Mouse (Mus musculus): ENCODE measurements at regions not wholly inside any gene's neighbourhood (a gene's known extent, or its start where the extent isn't known, plus 50 kb on each side); places are given as distances from the start of the nearest gene placed in this dataset.
A peak's percentile ranks its signal among the peaks of the same experiment; 100 is the strongest.

DNA sequence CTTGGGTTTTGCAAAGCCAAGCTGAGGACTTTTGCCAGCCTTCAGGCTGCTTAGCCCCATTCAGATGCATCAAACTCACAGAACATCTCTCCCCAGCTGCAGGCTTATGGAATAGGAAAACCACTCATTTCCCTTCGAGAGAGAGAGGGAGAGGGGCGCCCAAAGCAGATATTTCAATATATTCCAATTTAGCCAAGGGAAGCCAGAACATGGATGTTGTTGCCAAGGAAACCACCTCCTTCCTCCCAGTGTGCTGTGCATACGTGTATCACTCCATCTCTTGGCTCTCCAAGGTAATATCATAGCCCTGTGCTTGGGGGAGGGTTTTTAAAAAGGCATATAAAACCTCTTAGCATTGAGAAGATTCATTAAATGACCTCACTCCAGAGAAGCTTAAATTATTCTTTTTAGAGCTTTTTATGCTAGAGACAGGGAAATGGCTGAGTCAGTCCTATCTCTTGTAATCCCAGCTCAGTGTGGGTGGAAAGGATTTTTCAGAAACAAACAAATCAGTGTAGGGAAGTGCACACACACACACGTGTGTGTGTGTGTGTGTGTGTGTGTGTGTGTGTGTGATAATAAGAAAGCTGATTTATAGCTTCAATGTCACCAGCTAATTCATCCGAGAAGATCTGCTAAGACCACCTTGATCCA lies 245.1 kb downstream of the Rps24 start:
- peak in 1 of 2 experiments; percentile 56 for DNase-seq (ENCODE audit: extremely low spot score in 1 of 2, low spot score in 1 of 2)

DNA sequence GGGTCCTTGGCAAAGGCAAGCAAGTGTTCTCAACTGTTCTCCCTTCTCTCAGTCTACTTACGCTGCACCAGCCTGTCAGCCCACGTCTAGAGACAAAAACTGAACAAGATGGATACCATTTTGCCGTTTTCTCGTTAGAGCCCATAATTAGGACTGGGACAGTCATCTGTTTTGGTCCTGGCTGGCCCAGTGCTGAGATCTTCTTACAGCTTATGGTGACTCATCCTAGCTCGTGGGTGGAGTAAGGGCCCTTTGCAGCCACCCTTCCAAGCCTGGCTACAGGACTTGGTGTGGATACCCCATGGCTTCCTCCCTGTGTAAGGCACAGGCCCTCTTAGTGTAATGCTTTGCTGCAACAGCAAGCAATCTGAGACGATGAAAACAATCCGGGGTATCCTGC lies 246.4 kb downstream of the Rps24 start:
- DNase-seq (ENCODE audit: extremely low spot score in 1 of 2, low spot score in 1 of 2) = peak in 1 of 2 experiments; percentile 20

DNA sequence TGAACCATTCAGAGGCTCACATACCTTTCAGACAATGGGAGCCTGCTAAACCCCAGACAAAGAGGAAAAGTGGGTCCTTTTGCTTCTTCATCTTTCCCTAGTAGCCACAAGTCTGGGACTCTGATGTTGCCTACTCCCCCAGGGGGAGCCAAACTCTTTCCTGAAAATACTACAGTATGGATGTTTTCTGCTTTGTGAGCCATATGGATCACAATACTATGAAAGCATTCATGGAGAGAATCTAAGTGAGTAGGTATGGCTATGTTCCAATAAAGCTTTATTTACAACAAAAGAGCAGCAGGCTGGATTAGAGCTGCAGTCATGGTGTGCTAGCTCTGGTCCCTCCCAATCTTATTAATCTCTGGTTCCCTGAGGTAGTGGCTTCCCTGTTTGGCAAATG lies 251.9 kb downstream of the Rps24 start:
- peak in 1 of 2 experiments; percentile 65 for DNase-seq (ENCODE audit: extremely low spot score in 1 of 2, low spot score in 1 of 2)

DNA sequence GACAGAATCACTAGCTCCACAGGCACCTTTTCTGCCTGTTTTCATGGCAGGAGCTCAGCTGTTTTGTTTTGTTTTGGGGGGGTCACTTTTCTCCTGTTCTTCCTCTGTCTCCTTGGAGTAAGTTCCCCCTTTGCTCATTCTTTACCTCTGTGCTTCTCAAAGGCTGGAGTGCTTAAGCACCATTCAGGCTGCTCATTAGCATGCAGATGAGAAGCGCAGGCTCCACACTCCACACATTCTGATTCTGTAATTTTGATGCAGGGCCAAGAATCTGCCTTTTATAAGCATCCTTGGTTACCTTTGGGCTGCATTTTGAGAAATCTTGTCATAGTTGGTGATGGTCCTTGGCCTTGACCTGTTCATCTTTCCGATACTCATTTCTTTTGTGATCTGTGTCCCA lies 257.5 kb downstream of the Rps24 start:
- no peak for DNase-seq (ENCODE audit: extremely low spot score in 1 of 2, low spot score in 1 of 2)

DNA sequence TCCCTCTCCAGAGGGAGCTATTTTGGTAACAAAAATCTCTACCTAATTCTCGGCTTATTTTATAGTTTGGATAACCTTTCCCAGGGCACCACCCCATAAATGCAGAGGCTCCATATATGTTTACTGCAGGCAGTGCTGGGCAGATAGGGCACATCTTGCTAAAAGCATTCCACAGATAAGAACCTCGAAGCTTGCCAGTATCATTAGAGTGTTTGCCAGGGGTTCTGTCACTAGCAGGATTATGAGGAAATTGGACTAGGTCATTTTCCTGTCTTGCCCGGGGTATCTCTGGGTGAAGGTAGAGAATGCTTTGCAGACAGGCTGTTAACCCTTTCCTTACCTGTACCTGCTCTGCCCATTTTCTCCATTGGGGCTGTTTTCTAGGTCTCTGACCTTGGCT lies 258.8 kb downstream of the Rps24 start:
- no peak for DNase-seq (ENCODE audit: extremely low spot score in 1 of 2, low spot score in 1 of 2)

DNA sequence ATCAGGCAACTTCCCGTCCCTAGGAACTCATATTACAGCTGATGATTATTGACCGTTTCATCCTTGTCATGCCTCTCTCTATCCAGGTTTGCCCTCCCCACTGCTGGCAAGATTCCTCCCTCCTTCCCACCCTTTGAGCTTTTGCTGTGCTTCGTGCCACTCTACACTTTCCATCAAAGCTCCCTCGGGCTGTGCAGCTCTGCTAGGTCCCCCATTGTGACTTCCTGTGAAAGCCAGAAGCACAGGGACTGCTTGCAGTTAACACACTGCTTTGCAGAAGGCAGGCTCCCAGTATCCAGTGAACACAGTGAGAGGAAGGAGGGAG lies 260.5 kb downstream of the Rps24 start:
- no peak for DNase-seq (ENCODE audit: extremely low spot score in 1 of 2, low spot score in 1 of 2)

DNA sequence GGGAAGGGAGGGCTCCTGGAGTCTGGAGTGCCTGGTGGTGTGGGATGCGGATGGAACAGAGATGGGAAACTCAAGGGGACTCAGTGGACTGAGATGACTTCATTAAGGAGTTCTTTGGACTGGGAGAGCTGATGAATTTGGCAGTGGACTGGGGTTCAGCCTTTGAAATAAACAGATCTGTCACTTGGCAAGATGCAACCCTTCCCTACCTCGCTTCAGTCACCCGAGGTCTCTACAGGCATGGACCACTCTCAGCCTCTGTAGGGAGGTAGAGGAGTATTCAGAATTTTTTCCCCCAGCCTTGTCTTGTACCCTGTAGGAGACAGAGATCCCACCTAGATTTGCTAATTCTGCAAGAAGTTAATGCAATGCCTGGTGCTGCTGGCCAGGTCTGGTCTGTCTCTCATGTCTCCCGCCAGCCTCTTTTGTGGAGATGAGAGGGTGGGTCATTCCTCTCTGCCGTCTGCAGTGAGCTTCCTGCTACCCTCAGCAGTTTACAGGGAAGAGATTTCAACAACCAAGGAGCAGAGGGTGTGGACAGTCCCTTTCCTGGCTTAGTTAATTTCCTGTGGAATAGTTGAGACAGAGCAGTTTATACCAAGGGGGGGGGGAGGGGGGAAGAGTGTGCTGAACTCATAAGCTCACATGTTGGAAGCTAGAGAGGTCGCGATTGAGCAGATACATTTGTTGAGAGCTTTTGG lies 261.0 kb downstream of the Rps24 start:
- no peak for DNase-seq (ENCODE audit: extremely low spot score in 1 of 2, low spot score in 1 of 2)

DNA sequence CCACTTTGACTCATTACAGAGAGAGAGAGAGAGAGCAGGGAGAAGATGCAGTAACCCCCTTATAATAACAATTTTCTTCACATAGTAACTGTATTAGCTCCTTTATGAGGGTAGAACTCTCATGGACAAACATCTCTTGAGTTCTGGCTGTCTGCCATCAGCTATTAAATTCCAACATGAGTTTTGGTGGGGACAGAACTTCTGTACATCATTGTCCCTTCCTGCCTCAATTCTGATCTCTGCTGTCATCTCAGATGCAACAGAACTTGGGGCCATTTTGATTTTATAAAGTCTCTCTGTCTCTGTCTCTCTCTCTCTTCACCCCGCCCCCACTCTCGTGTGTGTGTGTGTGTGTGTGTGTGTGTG lies 261.6 kb downstream of the Rps24 start:
- no peak for DNase-seq (ENCODE audit: extremely low spot score in 1 of 2, low spot score in 1 of 2)

DNA sequence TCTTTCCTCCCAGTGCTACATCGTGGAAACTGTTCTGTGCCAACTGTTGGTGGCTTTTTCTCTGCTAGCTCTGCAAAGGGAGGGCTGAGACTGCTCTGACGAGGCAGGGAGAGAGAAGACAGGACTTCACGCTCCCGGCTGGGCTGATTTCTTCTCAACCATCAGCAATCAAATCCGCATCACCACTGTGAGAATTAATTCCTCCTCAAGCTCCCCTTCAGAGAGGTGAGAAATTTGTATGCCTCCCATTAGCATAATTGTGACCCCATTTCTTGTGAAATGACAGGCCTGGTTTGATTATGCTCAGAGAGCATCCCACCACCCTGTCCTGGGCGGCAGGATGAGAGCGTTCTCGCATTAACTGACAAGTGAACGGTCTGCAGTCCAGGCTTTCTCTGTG lies 262.4 kb downstream of the Rps24 start:
- no peak for DNase-seq (ENCODE audit: extremely low spot score in 1 of 2, low spot score in 1 of 2)

DNA sequence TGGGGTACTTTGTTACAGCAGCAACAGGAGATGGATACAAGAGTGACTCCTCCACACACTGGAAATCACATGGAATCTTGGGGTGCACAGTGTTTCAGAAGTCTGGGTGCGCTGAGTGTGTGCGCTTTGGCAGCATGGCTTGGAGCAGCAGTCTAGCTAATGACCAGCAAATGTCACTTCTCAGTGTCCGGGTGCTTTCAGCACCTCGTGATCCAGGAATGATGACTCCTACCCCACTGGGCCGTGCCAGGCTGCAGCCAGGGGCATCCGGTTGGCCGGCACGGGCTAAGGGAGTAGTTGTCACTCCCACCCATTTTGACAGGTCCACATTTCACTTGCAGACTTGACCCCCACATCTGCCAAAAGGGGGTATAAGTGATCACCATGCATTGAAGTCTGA lies 264.3 kb downstream of the Rps24 start:
- DNase-seq (ENCODE audit: extremely low spot score in 1 of 2, low spot score in 1 of 2) = no peak

DNA sequence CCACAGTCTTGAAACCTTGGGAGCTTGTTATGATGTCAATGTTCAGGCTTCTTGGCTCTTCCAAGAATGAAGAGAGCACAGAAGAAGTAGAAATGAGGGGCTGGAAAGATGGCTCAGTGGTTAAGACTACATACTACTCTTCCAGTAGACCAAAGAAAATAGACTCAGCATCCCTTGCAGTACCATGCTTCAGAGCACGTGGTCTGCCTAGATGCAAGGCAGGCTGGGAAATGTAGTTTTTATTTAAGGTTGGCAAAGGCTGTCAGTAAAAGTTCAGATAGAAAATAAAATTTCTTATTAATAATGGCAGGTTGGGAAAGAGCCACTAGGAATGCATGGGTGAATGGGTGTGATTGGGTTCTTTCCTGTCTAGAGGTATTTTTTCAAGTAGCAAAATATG lies 267.8 kb downstream of the Rps24 start:
- no peak for DNase-seq (ENCODE audit: extremely low spot score in 1 of 2, low spot score in 1 of 2)

DNA sequence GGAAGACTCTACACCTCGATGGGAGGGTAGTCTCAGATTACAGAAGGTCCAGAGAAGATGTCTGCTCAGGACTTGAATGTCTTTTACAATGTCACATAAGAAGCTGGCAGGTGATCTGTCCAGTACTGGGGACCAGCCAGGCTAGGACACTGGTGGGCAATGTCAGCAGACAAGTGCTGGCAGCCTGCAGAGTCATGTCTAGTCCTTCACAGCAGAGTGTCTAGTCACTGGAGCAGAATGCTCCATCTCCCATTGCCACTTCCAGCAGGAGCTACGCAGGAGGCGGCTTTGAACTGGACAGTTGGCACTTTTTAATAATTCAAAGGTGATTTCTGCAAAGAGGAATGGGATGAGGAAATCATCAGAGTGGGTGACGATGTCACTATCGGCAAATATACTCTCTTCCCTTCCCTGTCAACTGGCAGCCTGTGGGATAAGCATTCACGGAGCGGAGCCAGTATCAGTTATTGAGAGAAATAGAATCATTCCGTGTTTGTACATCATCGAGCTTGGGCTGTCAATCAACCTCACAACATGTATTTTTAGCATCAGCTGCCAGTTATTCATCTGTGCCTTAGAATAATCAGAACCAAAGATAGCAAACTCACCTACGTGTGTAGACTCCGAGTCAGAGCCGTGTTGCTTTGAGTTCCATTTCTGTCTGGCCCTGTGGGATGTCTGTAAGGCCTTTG lies 268.6 kb downstream of the Rps24 start:
- no peak for DNase-seq (ENCODE audit: extremely low spot score in 1 of 2, low spot score in 1 of 2)

DNA sequence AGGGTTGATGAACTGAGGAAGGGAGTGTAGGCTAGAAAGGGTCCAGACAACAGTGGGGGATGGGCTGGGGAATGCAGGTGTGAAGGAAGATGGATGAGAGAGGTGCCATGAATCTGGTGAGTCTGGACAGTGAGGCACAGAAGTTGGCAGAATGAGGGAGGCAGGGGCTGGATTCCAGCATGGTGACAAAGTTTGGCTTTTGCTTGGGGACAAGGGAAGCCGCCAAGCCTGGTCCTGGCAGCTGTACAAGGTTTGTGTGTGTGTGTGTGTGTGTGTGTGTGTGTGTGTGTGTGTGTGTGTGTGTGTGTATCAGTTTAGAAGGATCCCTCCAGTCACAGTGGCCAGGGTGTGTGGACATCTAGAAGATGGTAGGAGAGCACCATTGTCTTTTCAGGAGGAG lies 270.4 kb downstream of the Rps24 start:
- DNase-seq (ENCODE audit: extremely low spot score in 1 of 2, low spot score in 1 of 2) = no peak

DNA sequence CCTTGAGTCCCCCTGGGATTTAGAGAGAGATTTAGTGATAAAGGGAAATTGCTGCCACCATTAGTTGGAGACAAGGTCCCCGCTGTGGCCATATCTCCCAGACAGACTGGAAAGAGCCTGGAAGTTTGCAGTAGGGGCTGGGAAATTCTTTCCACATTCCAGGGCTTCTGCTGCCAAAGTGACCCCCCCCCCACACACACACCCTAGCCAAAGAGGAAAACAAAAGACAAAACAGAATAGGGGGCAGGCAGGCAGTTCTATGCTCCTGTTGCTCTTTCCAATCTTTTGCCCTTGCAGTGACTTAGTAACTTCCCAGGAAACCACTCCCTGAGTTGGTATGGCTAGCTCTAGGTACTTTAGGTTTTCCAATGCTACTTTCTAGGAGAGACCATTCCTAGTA lies 270.9 kb downstream of the Rps24 start:
- no peak for DNase-seq (ENCODE audit: extremely low spot score in 1 of 2, low spot score in 1 of 2)

DNA sequence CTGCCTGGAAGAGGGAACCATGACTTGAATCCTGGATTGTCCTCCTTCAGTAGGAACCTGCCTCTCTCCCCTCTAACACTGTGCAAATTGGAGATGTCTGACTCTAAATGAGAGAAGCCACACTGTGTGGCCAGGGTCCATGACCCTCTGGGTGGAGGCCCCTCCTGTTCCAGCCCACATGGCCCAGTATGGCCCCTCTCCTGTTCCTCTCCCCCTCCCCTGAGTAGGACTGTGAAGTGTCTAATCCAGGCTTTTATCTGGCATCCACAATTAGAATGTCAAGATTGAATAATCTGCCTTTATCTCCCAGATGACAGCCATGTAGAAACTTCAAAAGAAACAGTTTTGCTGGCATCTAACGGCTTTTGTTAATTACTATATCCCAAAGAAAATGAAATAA lies 274.0 kb downstream of the Rps24 start:
- no peak for DNase-seq (ENCODE audit: extremely low spot score in 1 of 2, low spot score in 1 of 2)

DNA sequence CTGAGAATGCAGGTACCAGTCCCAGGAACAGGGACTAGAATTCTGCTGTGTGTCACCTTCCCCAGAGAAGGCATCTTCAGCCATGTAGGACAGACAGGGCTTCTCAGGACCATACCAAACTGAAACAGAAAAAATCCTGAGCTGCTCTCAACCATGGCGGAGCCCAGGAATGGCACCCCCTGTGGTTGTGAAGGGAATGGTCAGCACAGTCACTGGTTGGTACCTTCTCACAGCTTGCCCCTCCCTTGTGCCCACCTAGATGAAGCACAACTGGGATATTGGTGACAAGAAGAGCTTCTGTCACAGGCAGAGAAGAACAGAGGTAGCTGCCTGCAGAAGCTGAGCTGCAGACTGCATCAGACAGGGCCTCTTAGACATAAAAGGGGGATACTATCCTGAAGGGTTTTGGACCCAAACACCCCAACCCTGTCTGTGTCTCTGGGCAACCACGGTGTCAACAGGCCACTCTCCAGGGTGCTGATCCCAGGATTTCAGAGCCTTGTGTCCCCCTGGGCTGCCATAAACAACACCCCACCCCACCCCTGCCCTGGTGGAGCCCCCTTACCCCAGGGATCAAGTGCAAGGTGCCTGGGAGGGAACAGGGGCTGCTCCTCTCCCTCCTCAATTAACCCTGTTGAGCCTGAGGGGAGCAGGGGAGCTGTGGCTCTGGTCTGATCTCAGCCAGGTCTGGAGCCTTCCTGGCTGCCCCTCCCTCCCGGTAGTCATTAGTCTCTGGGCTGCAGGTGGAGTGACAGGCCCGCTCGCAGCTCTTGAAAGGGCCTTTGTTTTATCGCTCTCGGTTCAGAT lies 275.7 kb downstream of the Rps24 start:
- DNase-seq (ENCODE audit: extremely low spot score in 1 of 2, low spot score in 1 of 2) = no peak

DNA sequence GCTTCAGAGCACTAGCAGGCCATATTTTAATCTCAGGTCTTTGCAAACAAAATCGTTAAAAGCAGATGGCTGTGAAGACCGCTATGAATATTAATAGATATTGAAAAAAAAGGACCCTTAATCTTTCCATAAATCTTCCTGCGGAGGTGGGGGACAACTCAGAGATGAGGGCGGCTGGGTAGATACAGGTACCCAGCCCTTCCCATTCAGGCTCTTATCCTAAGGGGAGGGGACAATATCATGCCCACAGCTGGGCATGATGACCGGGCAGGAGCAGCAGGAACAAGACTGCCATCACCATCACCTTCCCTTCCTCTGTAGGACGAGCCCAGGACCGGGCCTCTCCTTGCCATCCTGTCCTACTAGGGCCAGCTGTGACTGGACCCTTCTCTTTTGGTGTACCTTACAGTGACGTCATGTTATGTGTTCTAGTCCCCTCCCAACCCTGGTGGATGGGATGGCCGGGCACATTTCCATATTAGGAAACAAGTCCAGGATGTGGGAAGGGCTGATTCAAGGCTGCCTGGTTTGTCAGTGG lies 276.4 kb downstream of the Rps24 start:
- no peak for DNase-seq (ENCODE audit: extremely low spot score in 1 of 2, low spot score in 1 of 2)

DNA sequence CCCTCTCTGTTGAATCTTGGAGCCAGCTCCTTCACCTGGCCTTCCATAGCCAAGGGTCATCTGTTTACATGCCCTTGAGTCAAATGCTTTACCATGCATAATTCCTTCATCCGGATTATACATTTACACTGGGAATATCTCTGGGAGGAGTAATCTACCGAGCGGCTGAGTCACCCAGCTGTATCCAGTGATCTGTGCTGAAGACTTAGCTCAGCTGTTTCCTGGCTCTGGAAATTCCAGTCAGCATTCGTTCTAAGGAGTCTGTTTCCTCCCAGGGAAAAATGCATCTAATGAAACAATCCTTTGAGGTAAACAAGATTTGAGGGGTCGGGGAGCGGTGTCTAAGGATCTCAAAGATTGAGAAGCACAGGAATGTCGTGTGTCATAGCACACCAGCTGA lies 276.9 kb downstream of the Rps24 start:
- DNase-seq (ENCODE audit: extremely low spot score in 1 of 2, low spot score in 1 of 2) = peak in 1 of 2 experiments; percentile 47

DNA sequence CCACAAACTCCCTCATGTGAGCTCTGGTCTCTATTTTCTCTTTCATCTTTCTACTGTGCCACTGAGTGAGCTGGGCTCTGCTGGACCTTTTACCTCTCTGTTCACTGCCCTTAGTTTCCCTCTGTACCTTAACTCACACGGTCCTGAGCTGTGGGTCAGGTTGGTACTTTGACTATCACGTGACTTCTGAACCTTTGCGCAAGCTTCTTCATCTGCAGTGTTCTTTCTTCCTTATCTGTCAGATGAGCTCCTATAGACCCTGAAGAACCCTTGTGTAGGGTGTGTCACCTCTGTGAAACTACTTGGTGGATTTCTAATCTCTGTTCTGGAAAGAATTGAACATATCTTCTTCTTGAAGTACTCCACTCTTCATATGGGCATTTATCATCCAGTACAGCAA lies 279.3 kb downstream of the Rps24 start:
- no peak for DNase-seq (ENCODE audit: extremely low spot score in 1 of 2, low spot score in 1 of 2)

DNA sequence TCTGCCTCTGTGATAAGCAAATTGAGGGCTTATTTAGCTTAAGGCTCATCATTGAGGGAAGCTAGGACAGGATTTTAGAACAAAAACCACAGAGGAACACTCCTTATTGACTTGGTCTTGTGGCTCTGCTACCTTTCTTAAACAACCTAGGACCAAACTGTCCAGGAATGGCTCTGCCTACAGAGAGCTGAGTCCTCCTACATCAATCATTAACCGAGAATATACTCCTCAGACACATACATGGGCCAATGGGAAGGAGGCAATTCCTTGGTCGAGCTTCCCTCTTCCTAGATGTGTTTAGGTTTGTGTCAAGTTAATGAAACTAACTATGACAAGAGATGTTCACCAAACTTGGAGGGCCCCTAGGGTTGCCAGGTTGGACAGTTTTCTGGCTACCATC lies 279.8 kb downstream of the Rps24 start:
- no peak for DNase-seq (ENCODE audit: extremely low spot score in 1 of 2, low spot score in 1 of 2)

DNA sequence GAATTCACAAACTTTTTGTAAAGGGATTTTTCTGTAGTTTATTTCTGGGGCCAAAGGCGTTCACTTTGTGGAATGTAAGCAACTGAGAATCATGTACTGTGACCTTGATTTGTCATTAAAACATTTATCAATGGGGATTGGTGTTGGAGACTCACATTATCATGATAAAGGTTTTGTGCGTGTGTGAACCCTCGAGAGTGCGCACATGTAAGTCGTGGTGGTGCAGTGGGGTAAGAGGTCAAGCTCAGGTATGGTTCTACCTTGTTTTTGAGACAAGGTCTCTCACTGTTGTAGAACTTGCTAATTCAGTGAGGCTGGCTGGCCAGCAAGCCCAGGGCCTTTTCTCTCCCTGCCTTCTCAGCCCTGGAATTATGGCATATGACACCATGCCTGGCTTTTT lies 280.4 kb downstream of the Rps24 start:
- no peak for DNase-seq (ENCODE audit: extremely low spot score in 1 of 2, low spot score in 1 of 2)
